Mouse (Mus musculus) erythroblast, embryonic 14.5 days (primary cell): ENCODE measurements around the gene H6pd.

Experiments used
- GATA1 ChIP-seq: IDR thresholded peaks from 2 replicates; pipeline ENCODE4 v1.6.1; 2012; ENCODE audit warnings: low read length, inconsistent platforms, mixed read lengths
- TAL1 ChIP-seq: IDR thresholded peaks from 3 replicates; pipeline ENCODE4 v1.6.1; 2012; ENCODE audit warnings: low read length, inconsistent platforms, mixed read lengths

GRCm38 (mm10) chr4:149945194-149945593, 63.6 kb downstream of the H6pd start:
- no peak for TF ChIP-seq GATA1
- no peak for TF ChIP-seq TAL1
